ENCODE assay signal across 20 mouse cellular contexts in the genomic region with DNA sequence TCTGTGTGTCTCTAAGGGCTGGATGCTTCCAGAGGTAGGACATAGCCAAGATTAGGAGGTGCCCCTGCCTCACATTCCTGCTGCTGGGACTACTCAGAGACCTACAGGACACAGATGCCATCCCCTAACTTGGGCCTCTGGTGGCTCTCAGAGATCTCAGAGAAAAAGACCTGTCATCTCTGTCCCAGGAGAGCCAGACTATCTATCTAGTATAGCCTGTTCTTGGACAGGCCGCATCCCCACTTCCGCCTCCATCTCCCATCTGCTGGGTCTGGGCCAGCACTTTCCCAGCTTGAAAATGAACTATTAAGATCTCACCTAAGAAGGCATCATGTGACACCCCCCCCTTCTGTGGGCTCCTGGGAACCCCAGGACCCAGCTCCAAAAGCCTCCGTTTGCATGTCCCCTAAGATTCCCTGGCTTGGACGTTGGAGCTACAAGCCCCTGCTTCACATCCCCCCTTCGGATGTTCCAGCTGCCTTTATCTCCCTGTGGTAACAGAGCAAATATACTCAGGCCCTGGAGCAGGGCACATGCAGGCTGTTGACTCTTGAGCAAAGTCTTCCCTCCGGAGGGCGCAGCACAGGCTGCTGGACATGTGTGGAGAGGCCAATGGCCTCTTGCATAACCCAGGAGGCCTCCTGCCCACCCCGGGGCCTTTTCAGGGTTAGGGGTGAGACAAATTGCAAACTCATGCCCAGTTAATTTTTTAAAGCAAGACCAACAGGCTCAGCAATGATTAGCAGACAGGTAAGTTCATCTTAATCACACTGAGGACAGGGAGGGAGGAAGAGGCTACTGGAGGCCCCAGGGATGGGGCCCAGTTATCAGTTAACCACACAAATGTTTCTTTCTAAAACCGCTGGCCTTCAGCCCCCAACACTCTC. TPM values are rescaled to one million over a fixed set of nuclear protein-coding genes. Genes with fewer than 3 reads are reported as not detected.
A peak's percentile ranks its signal among the peaks of the same experiment; 100 is the strongest.
DNase-seq lines count a peak whose midpoint lies in the region; ATAC-seq and TF ChIP-seq lines count a peak whose summit lies in the region.
"Had no signal": no experiment of that assay in that cellular context is flagged by ENCODE, and none has a peak within 500 bp of the region (broad histone marks: within the 10 kb centered on the region; RNA-seq: fewer than 3 reads in every experiment).

No protein-coding gene starts in this region.

- peak overlapping the region; percentile 92 for H3K27ac ChIP-seq in kidney, adult 2 months (ENCODE audit: insufficient read depth, low read depth, low read length)
- peak overlapping the region; percentile 95 for H3K27ac ChIP-seq in liver, postnatal 0 days (ENCODE audit: low read depth)
- H3K27ac ChIP-seq: hindbrain, embryonic 15.5 days; lung, embryonic 15.5 days had no signal

- H3K4me2 ChIP-seq in liver, postnatal 0 days (ENCODE audit: low read depth, low read length), result peak overlapping the region; percentile 59
- H3K4me2 ChIP-seq: hindbrain, embryonic 15.5 days; lung, embryonic 15.5 days had no signal

- no peak for TF ChIP-seq POLR2A in kidney, adult 2 months (IDR thresholded peaks at IDR 0.05; ENCODE audit: low read depth, low read length)

- WGBS in kidney, adult 2 months, result 56% methylated on average over 9 of the region's 9 CpGs
- WGBS in liver, postnatal 0 days (ENCODE audit: insufficient replicate concordance), result 35% methylated on average over 9 of the region's 9 CpGs

- H3K4me3 ChIP-seq in kidney, adult 2 months (ENCODE audit: insufficient read depth, low read depth, low read length), result peak overlapping the region; percentile 55
- peak overlapping the region; percentile 10; the same call in 1 of the 2 replicates for H3K4me3 ChIP-seq in liver, postnatal 0 days (ENCODE audit: low read depth, low read length)
- H3K4me3 ChIP-seq: hindbrain, embryonic 15.5 days; lung, embryonic 15.5 days; megakaryocyte, embryonic 14.5 days had no signal

- H3K36me3 ChIP-seq in kidney, adult 2 months (ENCODE audit: control insufficient read depth, insufficient read depth, low read length), result no peaks in the 10 kb centered on the region
- H3K36me3 ChIP-seq in liver, postnatal 0 days (replicated peaks; ENCODE audit: insufficient read depth, low read length), result no peaks in the 10 kb centered on the region
- H3K36me3 ChIP-seq: hindbrain, embryonic 15.5 days; lung, embryonic 15.5 days had no signal

- peak; percentile 94 for DNase-seq in kidney, adult 2 months
- DNase-seq in kidney, postnatal 36 days, result peak; percentile 83 to 90
- peak; percentile 77 for DNase-seq in liver, postnatal 0 days
- DNase-seq in layer of hippocampus, postnatal 36 days, result no peak
- no peak for DNase-seq in adrenal gland, adult 18-20 months (ENCODE audit: low spot score in 2 of 2)
- DNase-seq in embryo, embryonic 10.5 days (ENCODE audit: low spot score), result no peak
- no peak for DNase-seq in testis, postnatal 14 days (ENCODE audit: low spot score)
- DNase-seq: cerebellum, postnatal 25 days; gastrocnemius, postnatal 14 days had no signal

- H3K4me1 ChIP-seq in kidney, adult 2 months (ENCODE audit: control insufficient read depth, insufficient read depth, low read length), result no peaks in the 10 kb centered on the region
- peaks cover 14% of the 10 kb centered on the region; the same call in 1 of the 2 replicates for H3K4me1 ChIP-seq in liver, postnatal 0 days (ENCODE audit: insufficient read depth)
- H3K4me1 ChIP-seq: hindbrain, embryonic 15.5 days; lung, embryonic 15.5 days had no signal

- TF ChIP-seq CTCF in kidney, adult 2 months (conservative IDR thresholded peaks at IDR 0.05; ENCODE audit: insufficient read depth, insufficient read length, low read depth, low read length), result no peak
- TF ChIP-seq CTCF in liver, postnatal 0 days (IDR thresholded peaks at IDR 0.05; ENCODE audit: low read depth), result peak; percentile 17; the same call in 1 of the 2 replicates

- peak overlapping the region; percentile 71 for H3K9ac ChIP-seq in liver, postnatal 0 days (replicated peaks)
- H3K9ac ChIP-seq: hindbrain, embryonic 15.5 days; lung, embryonic 15.5 days had no signal

- TF ChIP-seq EP300 in liver, postnatal 0 days (IDR thresholded peaks at IDR 0.05; ENCODE audit: low read depth), result peak; percentile 86

- ATAC-seq in granulocyte monocyte progenitor cell, adult 5-6 weeks (replicated peaks; ENCODE audit: poor library complexity, severe bottlenecking), result peak; percentile 25; the same call in 1 of the 2 replicates
- peak; percentile 79 for ATAC-seq in liver, postnatal 0 days
- ATAC-seq: activated CD4-positive, CD25-positive, alpha-beta regulatory T cell, adult 4 months; forebrain, embryonic 14.5 days had no signal

- H3K9me3 ChIP-seq in liver, postnatal 0 days (ENCODE audit: low read length), result no peaks in the 10 kb centered on the region
- H3K9me3 ChIP-seq: hindbrain, embryonic 15.5 days; lung, embryonic 15.5 days; megakaryocyte, embryonic 14.5 days had no signal

- no peaks in the 10 kb centered on the region for H3K27me3 ChIP-seq in kidney, adult 2 months (replicated peaks; ENCODE audit: control insufficient read depth, insufficient read depth, low read length)
- H3K27me3 ChIP-seq in liver, postnatal 0 days (ENCODE audit: insufficient read depth, low read length), result no peaks in the 10 kb centered on the region
- H3K27me3 ChIP-seq: hindbrain, embryonic 15.5 days had no signal

RNA-seq across cellular contexts. Expression of a gene that starts 33.9 kb away (rescaled TPM):
- 0.37 and 1.6 TPM in 2 replicates for total RNA-seq in granulocyte monocyte progenitor cell, adult 5-6 weeks (2014; fragmentation: Nextera tagmentation)
- 0.15 and 0.30 TPM in 2 replicates for total RNA-seq in granulocyte monocyte progenitor cell, adult 5-6 weeks (2017)
- polyA plus RNA-seq in kidney, adult 2 months (2012; rRNA removed), result 354 and 376 TPM in 2 replicates
- 25.1 and 27.5 TPM in 2 replicates for polyA plus RNA-seq in liver, postnatal 0 days (2015; fragmentation: Nextera tagmentation; extraction: Ambion mirVana)
- not detected for total RNA-seq in layer of hippocampus, postnatal 36 days (2021)
- under 1 TPM in 1 of 2 experiments, not detected in 1; 0.73 TPM for total RNA-seq in adrenal gland, adult 18-20 months (2021)
- total RNA-seq: gastrocnemius, postnatal 14 days; layer of hippocampus, adult 8-10 months; left cerebral cortex, postnatal 36 days; neutrophil, adult 5-6 weeks had no signal
- polyA plus RNA-seq: activated CD4-positive, CD25-positive, alpha-beta regulatory T cell, adult 4 months; embryonic facial prominence, embryonic 14.5 days; forebrain, embryonic 14.5 days; heart, embryonic 14.5 days had no signal

RNA-seq across cellular contexts. Expression of a gene that starts 48.4 kb away (rescaled TPM):
- not detected in 2 replicates for total RNA-seq in granulocyte monocyte progenitor cell, adult 5-6 weeks (2014; fragmentation: Nextera tagmentation)
- total RNA-seq in granulocyte monocyte progenitor cell, adult 5-6 weeks (2017), result not detected in 2 replicates
- 3.6 and 4.6 TPM in 2 replicates for polyA plus RNA-seq in kidney, adult 2 months (2012; rRNA removed)
- polyA plus RNA-seq in liver, postnatal 0 days (2015; fragmentation: Nextera tagmentation; extraction: Ambion mirVana), result not detected in 2 replicates
- total RNA-seq in layer of hippocampus, postnatal 36 days (2021), result not detected
- total RNA-seq in adrenal gland, adult 18-20 months (2021), result not detected
- total RNA-seq: gastrocnemius, postnatal 14 days; layer of hippocampus, adult 8-10 months; left cerebral cortex, postnatal 36 days; neutrophil, adult 5-6 weeks had no signal
- polyA plus RNA-seq: activated CD4-positive, CD25-positive, alpha-beta regulatory T cell, adult 4 months; forebrain, embryonic 14.5 days; heart, embryonic 14.5 days had no signal

Comparison
In these comparisons a context has a peak if more than half of its experiments do, and no peak if none do; other contexts are left out.
1. DNase-seq: peak in kidney, adult 2 months (single experiment), kidney, postnatal 36 days (2 of 2) and liver, postnatal 0 days (single experiment); none in layer of hippocampus, postnatal 36 days (0 of 2), adrenal gland, adult 18-20 months (0 of 2), embryo, embryonic 10.5 days (single experiment) and testis, postnatal 14 days (single experiment).